Mouse (Mus musculus) midbrain, embryonic 10.5 days (tissue): ENCODE measurements around the gene Trappc2l. TPM values are rescaled to one million over a fixed set of nuclear protein-coding genes. Genes with fewer than 3 reads are reported as not detected.
A peak's percentile ranks its signal among the peaks of the same experiment; 100 is the strongest.

Experiments used
- DNase-seq: peaks from one replicate; pipeline ENCODE4 v3.0.0-alpha.2; 2017; ENCODE audit warnings: low spot score
- H3K27ac ChIP-seq: fragments of 300-500 bp; sonication (generic); replicated peaks from 2 replicates; pipeline ENCODE4 v1.5.1; 2016; ENCODE audit warnings: mild to moderate bottlenecking
- H3K27me3 ChIP-seq: fragments of 300-500 bp; sonication (generic); 2 replicates; pipeline ENCODE4 v1.6.1; 2016; ENCODE audit warnings: low read depth, mild to moderate bottlenecking; ENCODE audit not compliant: poor library complexity, severe bottlenecking
- H3K36me3 ChIP-seq: fragments of 300-500 bp; sonication (generic); 2 replicates; pipeline ENCODE4 v1.6.1; 2016; ENCODE audit warnings: mild to moderate bottlenecking, moderate library complexity
- H3K4me1 ChIP-seq: fragments of 300-500 bp; sonication (generic); 2 replicates; pipeline ENCODE4 v1.6.1; 2016
- H3K4me3 ChIP-seq: fragments of 300-500 bp; sonication (generic); 2 replicates; pipeline ENCODE4 v1.5.1; 2016; ENCODE audit warnings: mild to moderate bottlenecking, moderate library complexity
- H3K9me3 ChIP-seq: fragments of 300-500 bp; sonication (generic); replicated peaks from 2 replicates; pipeline ENCODE4 v1.6.1; 2016; ENCODE audit warnings: mild to moderate bottlenecking
- WGBS: fragments of 180-500 bp; shearing (Covaris S2); methylation state at CpG from one replicate; pipeline ENCODE4 v1.1.7; 2016; 5-methylcytosine and 5-hydroxymethylcytosine counted together
- polyA plus RNA-seq: library from polyadenylated mRNA; unstranded; fragments of >200 nt; fragmentation: Nextera tagmentation; extraction: Ambion mirVana; gene quantifications from 2 replicates; pipeline ENCODE4 v1.2.1, GENCODE M21; 2016

Gene Trappc2l
- polyA plus RNA-seq, 1 experiment from 2014 or later = 51.0 TPM

DNA sequence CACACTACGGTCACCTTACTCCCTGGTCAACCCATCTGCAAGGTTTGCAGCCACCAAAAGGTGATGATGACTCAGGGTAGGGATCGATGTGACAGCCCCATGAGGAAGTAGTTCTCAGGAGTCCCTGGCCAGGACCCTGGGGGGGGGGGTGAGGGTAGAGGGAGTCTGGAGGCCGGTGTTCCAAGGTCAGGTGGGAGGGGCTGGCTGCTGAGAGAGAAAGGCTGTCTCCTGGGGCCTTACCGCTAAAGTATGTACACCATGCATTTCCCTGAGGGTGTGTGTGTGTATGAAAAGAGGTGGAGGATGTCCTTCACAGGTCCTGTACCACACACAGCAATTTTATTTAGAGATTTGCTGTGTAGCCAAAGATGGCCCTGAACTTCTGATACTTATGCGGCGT lies 41.2 kb downstream of the Trappc2l start:
- 78% methylated on average over 6 of the region's 6 CpGs for WGBS
- Histone ChIP-seq H3K9me3 (no peaks in the 10 kb centered on the region), H3K36me3 (peaks cover 2% of the 10 kb centered on the region; the same call in 1 of the 2 replicates), H3K27ac (no peak overlapping the region), H3K4me1 (peaks cover 41% of the 10 kb centered on the region), H3K4me3 (no peak overlapping the region), H3K27me3 (no peaks in the 10 kb centered on the region)
- no peak for DNase-seq

DNA sequence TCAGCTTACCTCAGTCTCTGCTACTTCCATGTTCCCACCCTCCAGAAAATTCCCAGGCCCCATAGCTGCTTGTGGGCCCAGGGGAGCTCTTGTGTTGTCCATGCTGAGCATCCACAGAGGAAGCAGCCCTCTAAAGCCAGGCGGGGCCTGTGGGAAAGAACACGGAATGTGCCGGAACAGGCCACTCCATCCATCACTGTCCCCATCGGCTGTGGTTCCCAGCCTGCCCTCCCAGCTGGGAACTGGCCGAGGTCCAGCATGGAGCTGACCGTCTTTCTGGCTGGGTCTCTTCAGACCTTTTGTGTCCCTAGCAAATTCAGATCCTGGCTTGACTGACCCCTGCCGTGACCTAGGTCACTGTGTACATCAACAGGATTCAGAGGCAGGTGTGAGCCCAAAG lies 43.3 kb downstream of the Trappc2l start:
- Histone ChIP-seq H3K27me3 (no peaks in the 10 kb centered on the region), H3K4me1 (peaks cover 36% of the 10 kb centered on the region), H3K36me3 (no peaks in the 10 kb centered on the region), H3K4me3 (no peak overlapping the region), H3K27ac (no peak overlapping the region), H3K9me3 (no peaks in the 10 kb centered on the region)
- 82% methylated on average over 7 of the region's 7 CpGs for WGBS
- no peak for DNase-seq

- no peak overlapping the region for H3K27ac ChIP-seq
- no peak overlapping the region for H3K4me3 ChIP-seq
- H3K36me3 ChIP-seq = no peaks in the 10 kb centered on the region
- DNase-seq = no peak
- peaks cover 33% of the 10 kb centered on the region for H3K4me1 ChIP-seq
- no peaks in the 10 kb centered on the region for H3K9me3 ChIP-seq
- WGBS = 93% methylated on average over 13 of the region's 13 CpGs
- no peaks in the 10 kb centered on the region for H3K27me3 ChIP-seq
Measured at GRCm38 (mm10) chr8:122656056-122656999, 44.9 kb downstream of the Trappc2l start.

- H3K27ac ChIP-seq = no peak overlapping the region; the same call in 1 of the 2 replicates
- 62% methylated on average over 10 of the region's 10 CpGs for WGBS
- H3K9me3 ChIP-seq = no peaks in the 10 kb centered on the region
- H3K36me3 ChIP-seq = no peaks in the 10 kb centered on the region
- H3K4me3 ChIP-seq = no peak overlapping the region
- DNase-seq = peak; percentile 39
- H3K4me1 ChIP-seq = peaks cover 22% of the 10 kb centered on the region
- no peaks in the 10 kb centered on the region for H3K27me3 ChIP-seq
Measured at GRCm38 (mm10) chr8:122658149-122658806, 46.8 kb downstream of the Trappc2l start.

GRCm38 (mm10) chr8:122658807-122659160 lies 47.3 kb downstream of the Trappc2l start:
- no peak for DNase-seq
- H3K27me3 ChIP-seq = no peaks in the 10 kb centered on the region; the same call in 1 of the 2 replicates
- H3K27ac ChIP-seq = no peak overlapping the region
- no peaks in the 10 kb centered on the region for H3K36me3 ChIP-seq
- H3K9me3 ChIP-seq = no peaks in the 10 kb centered on the region
- H3K4me1 ChIP-seq = peaks cover 21% of the 10 kb centered on the region
- H3K4me3 ChIP-seq = no peak overlapping the region
- WGBS = 73% methylated on average over 9 of the region's 9 CpGs

DNA sequence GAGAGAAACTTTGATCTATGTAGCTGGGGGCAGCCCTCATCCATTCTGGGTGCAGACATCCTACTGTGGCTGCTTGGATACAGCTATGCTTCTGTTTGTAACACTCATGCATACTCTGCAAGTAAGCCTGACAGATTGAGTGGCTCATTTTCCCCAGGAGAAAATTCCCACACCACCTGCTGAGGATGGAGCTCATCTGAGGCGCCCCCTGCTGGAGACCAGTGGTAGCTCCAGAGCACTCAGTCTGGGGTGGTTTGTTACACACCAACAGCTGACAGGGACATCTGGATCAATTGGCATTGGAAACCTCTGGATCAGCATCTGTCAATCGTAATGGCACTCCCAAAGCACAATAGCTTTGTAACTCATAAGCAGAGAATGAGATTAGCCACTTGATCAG lies 48.6 kb downstream of the Trappc2l start:
- Histone ChIP-seq H3K36me3 (no peaks in the 10 kb centered on the region), H3K4me1 (peaks cover 23% of the 10 kb centered on the region), H3K9me3 (no peaks in the 10 kb centered on the region), H3K4me3 (no peak overlapping the region), H3K27ac (no peak overlapping the region), H3K27me3 (peaks cover 8% of the 10 kb centered on the region; the same call in 1 of the 2 replicates)
- DNase-seq = no peak
- 66% methylated on average over 2 of the region's 2 CpGs for WGBS

DNA sequence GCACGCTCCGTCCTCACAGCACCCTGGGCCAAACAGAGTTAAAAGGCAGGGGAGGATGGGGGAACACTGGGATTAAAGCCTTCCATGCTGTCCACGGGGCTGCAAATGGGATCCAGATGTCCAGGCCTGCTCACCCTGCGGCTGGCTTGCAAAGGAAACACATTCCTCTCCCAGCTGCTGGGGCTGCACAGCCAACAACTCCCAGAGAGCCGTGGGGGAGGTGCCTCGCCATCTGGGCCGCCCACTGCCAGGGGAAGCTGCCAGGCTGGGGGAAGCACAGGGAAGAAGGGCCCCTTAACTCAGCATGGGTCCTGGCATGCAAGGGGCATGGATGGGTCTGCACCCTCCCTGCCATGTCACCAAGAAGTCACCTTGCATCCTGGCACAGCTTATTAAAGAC lies 49.7 kb downstream of the Trappc2l start:
- no peaks in the 10 kb centered on the region for H3K9me3 ChIP-seq
- WGBS = 51% methylated on average over 7 of the region's 7 CpGs
- H3K27ac ChIP-seq = no peak overlapping the region
- H3K4me1 ChIP-seq = peaks cover 32% of the 10 kb centered on the region
- H3K4me3 ChIP-seq = no peak overlapping the region
- peaks cover 17% of the 10 kb centered on the region for H3K27me3 ChIP-seq
- no peaks in the 10 kb centered on the region for H3K36me3 ChIP-seq
- peak; percentile 47 for DNase-seq

DNA sequence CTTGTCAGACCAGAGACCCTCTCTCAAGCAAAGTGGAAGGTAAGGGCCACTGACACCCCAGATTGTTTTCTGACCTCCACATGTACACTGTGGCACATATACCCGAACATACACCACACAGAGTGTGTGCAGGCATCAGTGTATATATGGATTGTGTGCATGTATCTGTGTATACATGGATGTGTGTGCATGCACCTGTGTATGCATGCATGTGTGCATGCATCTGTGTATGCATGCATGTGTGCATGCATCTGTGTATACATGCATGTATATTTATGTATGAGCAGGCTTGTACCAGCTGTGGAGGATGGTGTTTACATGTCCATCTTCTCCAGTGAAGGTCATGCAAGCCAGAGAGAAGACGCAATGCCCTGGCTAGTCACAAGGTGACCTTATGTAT lies 50.5 kb downstream of the Trappc2l start:
- Histone ChIP-seq H3K9me3 (no peaks in the 10 kb centered on the region), H3K27ac (no peak overlapping the region), H3K36me3 (no peaks in the 10 kb centered on the region), H3K27me3 (peaks cover 24% of the 10 kb centered on the region), H3K4me1 (peaks cover 40% of the 10 kb centered on the region), H3K4me3 (no peak overlapping the region)
- no peak for DNase-seq
- WGBS = 83% methylated on average over 2 of the region's 2 CpGs

DNA sequence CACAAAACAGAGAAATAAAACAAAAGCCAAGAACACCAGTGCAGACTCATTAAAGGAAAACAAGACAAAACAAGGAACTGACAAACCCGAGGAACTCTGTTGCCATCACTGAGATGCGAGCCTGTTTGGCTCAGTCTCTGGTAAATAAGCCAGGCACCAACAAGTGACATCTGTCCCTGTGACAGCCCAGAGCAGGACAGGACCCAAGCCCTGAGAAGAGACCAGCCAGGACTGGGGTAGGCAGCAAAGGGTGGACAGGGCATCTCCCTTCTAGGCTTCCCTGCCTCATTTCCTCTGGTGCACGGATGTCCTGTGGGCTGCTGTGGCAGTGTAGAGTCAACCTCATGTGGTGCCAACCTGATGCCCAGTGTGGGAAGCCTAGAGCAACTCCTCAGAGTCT lies 51.7 kb downstream of the Trappc2l start:
- Histone ChIP-seq H3K4me3 (no peak overlapping the region), H3K4me1 (peaks cover 36% of the 10 kb centered on the region), H3K36me3 (no peaks in the 10 kb centered on the region), H3K27me3 (peaks cover 36% of the 10 kb centered on the region), H3K27ac (no peak overlapping the region), H3K9me3 (no peaks in the 10 kb centered on the region)
- WGBS = 79% methylated on average over 3 of the region's 3 CpGs
- no peak for DNase-seq

- 81% methylated on average over 5 of the region's 5 CpGs for WGBS
Measured at GRCm38 (mm10) chr8:122663670-122664069, 52.2 kb downstream of the Trappc2l start.

GRCm38 (mm10) chr8:122665221-122665620 lies 53.8 kb downstream of the Trappc2l start:
- Histone ChIP-seq H3K27ac (no peak overlapping the region), H3K4me1 (peaks cover 50% of the 10 kb centered on the region), H3K4me3 (no peak overlapping the region), H3K27me3 (peaks cover 57% of the 10 kb centered on the region), H3K36me3 (no peaks in the 10 kb centered on the region), H3K9me3 (no peaks in the 10 kb centered on the region)
- 67% methylated on average over 8 of the region's 8 CpGs for WGBS
- DNase-seq = no peak

More at GRCm38 (mm10) chr8:122663670-122664069, 52.2 kb downstream of the Trappc2l start:
- Histone ChIP-seq H3K9me3 (no peaks in the 10 kb centered on the region), H3K27me3 (peaks cover 42% of the 10 kb centered on the region), H3K4me3 (no peak overlapping the region), H3K4me1 (peaks cover 38% of the 10 kb centered on the region), H3K27ac (no peak overlapping the region), H3K36me3 (no peaks in the 10 kb centered on the region)
- no peak for DNase-seq

DNA sequence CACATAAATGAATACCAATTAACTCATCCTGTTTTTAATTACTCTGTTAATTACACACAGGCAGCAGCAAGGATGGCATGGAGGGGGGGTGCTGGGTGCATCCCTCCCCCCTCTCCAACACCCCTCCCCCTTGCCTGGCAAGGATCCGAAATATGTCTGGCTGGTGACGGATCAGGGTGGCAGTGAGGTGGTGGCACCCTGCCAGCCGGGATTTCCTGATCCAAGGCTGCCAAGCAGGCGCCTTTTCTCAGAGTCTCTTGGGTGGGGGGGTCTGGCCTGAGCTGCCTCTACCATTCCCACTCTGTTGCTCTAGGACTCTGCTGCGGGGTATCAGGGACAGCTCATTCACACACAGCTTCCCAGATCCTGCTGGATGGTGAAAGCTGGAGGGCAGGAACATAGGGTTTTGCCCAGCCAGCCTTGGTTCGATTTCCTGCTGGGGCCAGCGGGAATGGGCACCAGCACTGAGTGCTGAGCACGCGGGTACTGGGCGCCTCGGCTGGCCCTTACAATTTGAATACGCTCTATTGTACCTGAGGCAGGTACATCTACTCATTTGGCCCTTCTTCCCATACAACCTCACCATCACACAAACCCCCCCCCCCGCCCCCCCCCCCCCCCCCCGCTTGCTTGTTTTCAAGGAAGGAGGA lies 54.4 kb downstream of the Trappc2l start:
- no peak overlapping the region for H3K4me3 ChIP-seq
- WGBS = 72% methylated on average over 12 of the region's 14 CpGs
- H3K27me3 ChIP-seq = peaks cover 63% of the 10 kb centered on the region
- H3K9me3 ChIP-seq = no peaks in the 10 kb centered on the region
- no peaks in the 10 kb centered on the region for H3K36me3 ChIP-seq
- H3K4me1 ChIP-seq = peaks cover 56% of the 10 kb centered on the region
- 0 out of 2 replicates have a peak overlapping the region, but pooled peaks have one; percentile 24 for H3K27ac ChIP-seq
- DNase-seq = no peak
